Mouse (Mus musculus) lung, postnatal 36 days (tissue): Measurements from ENCODE around the gene Sorcs1.

Experiments
- DNase-seq: peaks from one replicate; pipeline ENCODE4 v3.0.0; 2022; ENCODE audit warnings: mixed read lengths

The Sorcs1 gene

GRCm38 (mm10) chr19:50558771-50559170 is 119.7 kb downstream of the Sorcs1 start:
- DNase-seq, result no peak

GRCm38 (mm10) chr19:50534031-50534430 is 144.4 kb downstream of the Sorcs1 start:
- no peak for DNase-seq

- DNase-seq, result no peak
Observed at GRCm38 (mm10) chr19:50527835-50528234, 150.6 kb downstream of the Sorcs1 start.

- DNase-seq, result no peak
Observed at GRCm38 (mm10) chr19:50526094-50526493, 152.4 kb downstream of the Sorcs1 start.

DNA sequence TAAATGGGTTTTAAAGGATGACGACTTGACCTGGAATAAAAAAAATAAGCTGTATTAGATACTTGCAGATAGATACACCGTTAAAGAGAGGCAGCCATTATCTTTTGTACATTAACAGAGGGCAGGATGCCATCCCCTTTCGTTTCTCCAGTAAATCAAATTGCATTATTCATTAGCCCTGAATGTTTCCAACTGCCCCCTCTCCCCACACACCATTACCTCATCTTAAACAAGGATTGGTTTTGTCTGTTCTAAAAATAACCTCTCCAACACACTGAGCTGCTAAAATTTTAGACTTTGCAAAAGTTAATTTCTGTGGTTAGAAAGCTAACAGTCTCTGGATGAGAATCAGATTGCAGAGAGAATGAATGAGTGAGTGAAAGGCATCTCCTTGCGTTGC is 156.5 kb downstream of the Sorcs1 start:
- no peak for DNase-seq

- DNase-seq, result no peak
Observed at GRCm38 (mm10) chr19:50515059-50515673, 163.3 kb downstream of the Sorcs1 start.

GRCm38 (mm10) chr19:50514309-50514830 is 164.1 kb downstream of the Sorcs1 start:
- no peak for DNase-seq

DNA sequence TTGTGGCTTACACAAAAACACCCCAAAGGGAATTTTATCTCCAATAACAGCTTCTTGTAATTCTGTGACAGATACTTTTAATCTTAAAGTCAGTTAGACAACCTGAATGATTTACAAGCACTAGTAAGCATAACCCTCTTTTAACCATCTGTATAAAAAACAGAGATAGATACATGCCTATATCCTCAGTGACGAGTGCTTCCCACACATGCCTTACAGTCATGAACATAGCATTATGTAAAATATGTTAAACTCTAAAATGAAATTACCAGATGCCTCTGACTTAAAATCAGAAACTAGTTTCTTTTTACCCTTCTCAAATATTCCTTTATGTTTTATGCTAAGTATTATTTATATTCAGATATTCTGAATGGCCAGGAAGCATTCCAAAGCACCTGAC is 175.6 kb downstream of the Sorcs1 start:
- DNase-seq, result no peak

- no peak for DNase-seq
Observed at GRCm38 (mm10) chr19:50491121-50491520, 187.3 kb downstream of the Sorcs1 start.

DNA sequence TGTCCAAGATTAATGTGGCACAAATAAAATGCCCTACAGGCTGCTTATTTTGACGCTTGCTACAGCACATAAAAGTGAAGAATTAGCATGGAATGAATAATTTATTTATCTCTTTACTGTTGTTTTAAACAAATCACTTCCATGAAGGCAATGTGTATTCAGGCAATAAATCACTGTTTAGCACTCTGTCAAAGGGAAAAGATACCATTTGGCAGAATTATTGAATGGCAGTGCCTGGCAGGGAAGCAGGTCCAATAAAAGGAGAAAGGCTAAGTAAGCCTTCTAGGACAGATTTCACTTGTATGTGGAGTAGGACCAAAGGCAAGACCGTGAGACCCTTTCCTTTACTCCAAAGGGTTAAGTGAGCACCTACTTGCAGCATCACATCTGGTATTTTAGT is 187.7 kb downstream of the Sorcs1 start:
- DNase-seq, result no peak

DNA sequence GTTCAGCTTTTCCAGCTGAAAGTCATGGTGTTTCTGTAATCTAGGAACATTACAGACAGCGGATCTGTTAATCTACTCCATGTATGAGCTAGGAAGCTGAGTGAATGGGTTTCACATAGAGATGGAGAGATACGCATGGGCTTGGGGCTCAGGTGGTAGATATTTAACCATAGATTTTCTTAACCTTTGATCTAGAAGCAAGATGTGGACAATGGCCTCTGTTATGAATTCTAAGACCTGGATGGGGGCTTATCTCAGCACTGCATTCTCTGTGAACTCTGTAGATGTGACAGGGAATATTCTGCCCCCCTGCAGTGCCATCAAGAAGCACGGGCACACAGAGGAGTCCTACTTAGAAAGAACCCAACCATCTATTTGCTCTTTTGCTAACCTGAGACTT is 188.7 kb downstream of the Sorcs1 start:
- DNase-seq, result no peak

DNA sequence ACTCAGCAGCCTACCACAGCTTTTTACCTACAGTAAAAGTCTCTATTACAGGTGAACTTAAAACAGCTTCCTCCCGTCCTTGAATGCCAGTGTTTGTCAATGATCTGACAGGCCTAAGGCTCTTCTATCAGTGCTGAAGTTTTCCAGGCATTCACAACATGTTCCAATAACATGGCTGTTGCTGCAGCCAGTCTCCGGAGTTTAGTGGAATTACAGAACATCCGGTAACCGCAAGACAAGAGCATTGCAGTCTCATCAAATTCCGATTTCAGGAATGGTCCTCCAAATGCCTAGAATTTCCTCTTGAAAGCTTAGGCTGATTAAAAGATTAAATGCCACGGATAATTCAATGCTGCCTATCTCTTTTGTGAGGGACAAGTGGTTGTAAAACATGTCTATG is 190.0 kb downstream of the Sorcs1 start:
- DNase-seq, result no peak

GRCm38 (mm10) chr19:50487768-50488167 is 190.7 kb downstream of the Sorcs1 start:
- peak; percentile 27 for DNase-seq

- DNase-seq, result no peak
Observed at GRCm38 (mm10) chr19:50486345-50486744, 192.1 kb downstream of the Sorcs1 start.

GRCm38 (mm10) chr19:50476774-50477173 is 201.7 kb downstream of the Sorcs1 start:
- no peak for DNase-seq

GRCm38 (mm10) chr19:50468592-50468991 is 209.9 kb downstream of the Sorcs1 start:
- no peak for DNase-seq

DNA sequence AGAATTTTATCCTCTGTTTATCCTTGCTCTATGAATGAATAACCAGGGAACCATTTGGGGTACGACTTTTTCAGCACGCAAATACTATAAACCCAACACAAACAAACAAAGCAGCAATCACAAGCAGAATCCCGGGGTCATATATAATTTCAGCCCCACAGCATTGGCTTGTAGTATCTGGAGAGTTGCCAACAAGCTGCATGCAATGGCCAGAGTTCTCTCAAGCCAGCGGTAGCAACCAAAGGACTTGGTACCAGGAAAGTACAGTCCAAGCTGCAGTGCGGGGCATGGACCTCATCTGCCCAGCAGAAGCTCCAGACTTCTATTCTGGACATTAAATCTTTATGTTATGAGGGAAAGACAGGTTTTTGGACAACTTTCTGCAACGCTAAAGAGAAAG is 213.6 kb downstream of the Sorcs1 start:
- DNase-seq, result no peak

DNA sequence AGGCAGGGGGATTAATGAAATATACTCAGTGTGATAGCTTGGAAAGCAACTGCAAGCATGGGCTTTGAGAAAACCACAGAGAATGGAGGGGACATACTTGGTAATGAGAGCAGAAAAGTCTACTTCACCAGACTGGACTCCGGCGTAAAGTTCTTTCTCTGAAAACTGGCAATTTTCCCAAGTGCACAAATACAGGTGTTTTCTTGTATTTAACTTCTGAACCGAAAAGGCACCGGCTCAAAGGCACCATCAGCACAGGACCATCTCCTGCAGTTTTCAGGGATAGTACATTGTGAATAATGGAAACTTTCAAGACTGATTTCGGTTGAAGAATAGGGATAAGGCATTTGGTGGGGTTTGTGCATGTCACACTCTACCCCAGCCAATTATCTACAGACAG is 219.9 kb downstream of the Sorcs1 start:
- DNase-seq, result no peak

- no peak for DNase-seq
Observed at GRCm38 (mm10) chr19:50457275-50457892, 221.1 kb downstream of the Sorcs1 start.

DNA sequence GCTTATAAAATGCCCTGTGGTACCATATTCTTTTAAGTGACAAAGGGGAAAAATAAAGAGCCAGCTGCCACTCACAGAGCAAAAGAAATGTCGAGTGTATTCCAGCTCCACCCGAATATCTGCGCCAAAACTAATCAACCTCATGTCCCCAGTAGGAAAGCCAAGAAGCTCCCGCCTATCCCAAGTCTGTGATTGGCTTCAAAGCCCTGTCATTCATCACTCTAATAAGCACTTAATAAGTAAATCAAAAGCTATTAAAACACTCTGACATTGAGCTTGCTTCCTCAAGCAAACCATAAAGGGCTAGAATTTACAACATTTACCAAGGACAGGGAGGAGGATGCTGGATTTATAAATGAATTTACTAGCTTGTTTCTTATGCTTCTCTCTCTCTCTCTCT is 237.3 kb downstream of the Sorcs1 start:
- no peak for DNase-seq

GRCm38 (mm10) chr19:50440246-50440910 is 238.1 kb downstream of the Sorcs1 start:
- DNase-seq, result no peak

DNA sequence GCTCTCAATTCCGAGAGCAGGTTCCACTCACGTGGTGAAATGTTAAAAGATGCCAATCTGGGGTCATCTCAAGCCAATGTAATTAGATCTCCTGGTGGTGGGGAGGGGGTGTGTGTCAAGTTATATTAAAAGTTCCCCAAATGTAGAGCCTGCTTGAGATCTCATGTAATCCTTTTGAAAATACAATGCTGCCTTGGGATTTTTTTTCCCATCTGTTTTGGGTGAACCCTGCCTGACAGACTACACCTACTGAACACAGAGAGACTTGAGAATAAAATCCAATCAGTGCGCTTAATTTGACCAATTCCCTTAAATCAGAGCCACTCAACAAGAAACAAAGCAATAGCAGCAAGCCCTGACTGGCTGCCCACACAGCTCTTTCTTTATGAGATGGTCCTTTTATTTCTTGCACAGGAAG is 239.0 kb downstream of the Sorcs1 start:
- DNase-seq, result no peak

DNA sequence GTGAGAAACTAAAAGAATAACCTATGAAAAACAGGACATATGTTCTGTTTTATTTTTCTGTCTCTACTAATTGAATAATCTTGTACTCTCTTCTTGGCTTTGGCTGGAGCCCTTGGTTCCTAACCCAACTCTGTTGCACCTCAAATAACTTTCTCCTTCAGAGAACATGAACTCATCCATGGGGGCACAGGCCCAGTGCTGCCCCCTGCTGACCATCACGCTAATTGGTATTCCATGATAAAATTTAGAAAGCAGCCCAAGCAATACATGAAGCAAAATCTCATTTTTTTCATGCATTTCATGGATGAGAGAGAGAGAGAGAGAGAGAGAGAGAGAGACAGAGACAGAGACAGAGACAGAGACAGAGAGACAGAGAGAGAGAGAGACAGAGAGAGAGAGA is 255.5 kb downstream of the Sorcs1 start:
- no peak for DNase-seq
